Mouse (Mus musculus) fibroblast of lung, adult 2 months (primary cell): ENCODE results near the gene Ndufaf2.

Experiments
- DNase-seq: peaks from one replicate; pipeline ENCODE4 v3.0.0-alpha.2; 2011; ENCODE audit warnings: low read depth

The Ndufaf2 gene

GRCm38 (mm10) chr13:108086036-108086435 is 72.4 kb downstream of the Ndufaf2 start:
- DNase-seq, result no peak

GRCm38 (mm10) chr13:108084086-108084485 is 74.3 kb downstream of the Ndufaf2 start:
- DNase-seq, result no peak

GRCm38 (mm10) chr13:108077901-108078300 is 80.5 kb downstream of the Ndufaf2 start:
- DNase-seq, result no peak

GRCm38 (mm10) chr13:108077476-108077875 is 80.9 kb downstream of the Ndufaf2 start:
- DNase-seq, result no peak

GRCm38 (mm10) chr13:108070171-108070570 is 88.3 kb downstream of the Ndufaf2 start:
- DNase-seq, result no peak

GRCm38 (mm10) chr13:108069151-108069550 is 89.3 kb downstream of the Ndufaf2 start:
- DNase-seq, result no peak

- DNase-seq, result no peak
These were observed 92.4 kb downstream of the Ndufaf2 start for GRCm38 (mm10) chr13:108066021-108066420.

GRCm38 (mm10) chr13:108064331-108064730 is 94.1 kb downstream of the Ndufaf2 start:
- DNase-seq, result no peak

- no peak for DNase-seq
These were observed 94.9 kb downstream of the Ndufaf2 start for GRCm38 (mm10) chr13:108063374-108064134.

GRCm38 (mm10) chr13:108062900-108063299 is 95.5 kb downstream of the Ndufaf2 start:
- DNase-seq, result no peak

GRCm38 (mm10) chr13:108060936-108061578 is 97.4 kb downstream of the Ndufaf2 start:
- no peak for DNase-seq

GRCm38 (mm10) chr13:108060286-108060885 is 98.0 kb downstream of the Ndufaf2 start:
- no peak for DNase-seq

- DNase-seq, result no peak
These were observed 101.5 kb downstream of the Ndufaf2 start for GRCm38 (mm10) chr13:108056896-108057295.

- no peak for DNase-seq
These were observed 111.1 kb downstream of the Ndufaf2 start for GRCm38 (mm10) chr13:108047364-108047763.

- DNase-seq, result no peak
These were observed 111.5 kb downstream of the Ndufaf2 start for GRCm38 (mm10) chr13:108046891-108047290.

GRCm38 (mm10) chr13:108046071-108046470 is 112.4 kb downstream of the Ndufaf2 start:
- no peak for DNase-seq

- no peak for DNase-seq
These were observed 112.8 kb downstream of the Ndufaf2 start for GRCm38 (mm10) chr13:108045646-108046045.

GRCm38 (mm10) chr13:108044222-108044941 is 114.0 kb downstream of the Ndufaf2 start, which contains the start of gene Smim15:
Gene Smim15 (plus strand): TSS chr13:108044446.
- DNase-seq, result peak; percentile 47

- DNase-seq, result peak; percentile 78
These were observed 114.8 kb downstream of the Ndufaf2 start for GRCm38 (mm10) chr13:108043431-108044221.

- peak; percentile 58 for DNase-seq
These were observed 117.1 kb downstream of the Ndufaf2 start for GRCm38 (mm10) chr13:108041358-108041757.

GRCm38 (mm10) chr13:108040451-108040850 is 118.0 kb downstream of the Ndufaf2 start:
- no peak for DNase-seq
